Mouse (Mus musculus) heart, embryonic 10.5 days (tissue): ENCODE data around the gene Armc7. TPM values are rescaled to one million over a fixed set of nuclear protein-coding genes. Genes with fewer than 3 reads are reported as not detected.
A peak's percentile ranks its signal among the peaks of the same experiment; 100 is the strongest.
"Not testable (repeated sequence)": the region's sequence is repeated elsewhere in the genome, so short reads cannot be mapped to it uniquely, and the experiment has no call there.

ENCODE experiments used
- DNase-seq: peaks from one replicate; pipeline ENCODE4 v3.0.0-alpha.2; 2017; ENCODE audit warnings: low spot score
- H3K27ac ChIP-seq: fragments of 300-500 bp; sonication (generic); 2 replicates; pipeline ENCODE4 v1.5.1; 2016; ENCODE audit warnings: mild to moderate bottlenecking
- H3K27me3 ChIP-seq: fragments of 300-500 bp; sonication (generic); 2 replicates; pipeline ENCODE4 v1.6.1; 2016; ENCODE audit warnings: mild to moderate bottlenecking; ENCODE audit not compliant: poor library complexity, insufficient read depth, severe bottlenecking
- H3K36me3 ChIP-seq: fragments of 300-500 bp; sonication (generic); 2 replicates; pipeline ENCODE4 v1.6.1; 2016; ENCODE audit warnings: mild to moderate bottlenecking, moderate library complexity
- H3K4me1 ChIP-seq: fragments of 300-500 bp; sonication (generic); 2 replicates; pipeline ENCODE4 v1.6.1; 2016; ENCODE audit warnings: mild to moderate bottlenecking
- H3K4me3 ChIP-seq: fragments of 300-500 bp; sonication (generic); 2 replicates; pipeline ENCODE4 v1.5.1; 2016; ENCODE audit warnings: mild to moderate bottlenecking, moderate library complexity
- H3K9me3 ChIP-seq: fragments of 300-500 bp; sonication (generic); 2 replicates; pipeline ENCODE4 v1.6.1; 2016; ENCODE audit warnings: mild to moderate bottlenecking, moderate library complexity
- WGBS: fragments of 180-500 bp; shearing (Covaris S2); methylation state at CpG from one replicate; pipeline ENCODE4 v1.1.7; 2016; 5-methylcytosine and 5-hydroxymethylcytosine counted together
- microRNA-seq: library from miRNA; unstranded; fragments of <30 nt; microRNA quantifications from one replicate; pipeline ENCODE4, GENCODE M21; 2017
- polyA plus RNA-seq: library from polyadenylated mRNA; unstranded; fragments of >200 nt; fragmentation: Nextera tagmentation; extraction: Ambion mirVana; gene quantifications from 2 replicates; pipeline ENCODE4 v1.2.1, GENCODE M21; 2016

Armc7 gene
- polyA plus RNA-seq, 1 experiment from 2014 or later: 7.6 TPM

GRCm38 (mm10) chr11:115522238-115522637 is 46.8 kb downstream of the Armc7 start:
- peaks cover 4% of the 10 kb centered on the region; the same call in 1 of the 2 replicates for H3K4me1 ChIP-seq
- WGBS: 92% methylated on average over 2 of the region's 2 CpGs
- no peak overlapping the region for H3K4me3 ChIP-seq
- no peaks in the 10 kb centered on the region for H3K27me3 ChIP-seq
- H3K9me3 ChIP-seq: no peaks in the 10 kb centered on the region
- H3K27ac ChIP-seq: no peak overlapping the region
- peaks cover 47% of the 10 kb centered on the region for H3K36me3 ChIP-seq
- peak; percentile 61 for DNase-seq

DNA sequence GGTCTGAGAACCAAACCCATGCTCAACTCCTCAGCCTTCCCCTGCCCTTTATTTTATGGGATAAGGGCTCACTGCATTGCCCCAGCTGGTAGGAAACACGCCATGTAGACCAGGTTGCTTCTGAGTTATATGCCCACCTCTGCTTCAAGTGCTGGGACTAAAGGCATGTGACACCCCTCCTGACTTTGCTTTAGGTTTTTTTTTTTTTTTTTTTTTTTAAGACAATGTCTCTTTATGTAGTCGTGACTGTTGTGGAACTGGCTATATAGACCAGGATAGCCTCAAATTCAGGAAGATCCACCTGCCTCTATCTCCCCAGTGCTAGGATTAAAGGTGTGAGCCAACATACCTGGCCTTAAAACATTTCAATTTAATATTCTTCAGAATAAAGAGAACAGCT is 47.2 kb downstream of the Armc7 start:
- no peaks in the 10 kb centered on the region for H3K27me3 ChIP-seq
- H3K4me3 ChIP-seq: no peak overlapping the region
- WGBS: 80% methylated on average over 2 of the region's 2 CpGs
- peaks cover 52% of the 10 kb centered on the region for H3K36me3 ChIP-seq
- no peak overlapping the region for H3K27ac ChIP-seq
- H3K9me3 ChIP-seq: no peaks in the 10 kb centered on the region
- peaks cover 4% of the 10 kb centered on the region; the same call in 1 of the 2 replicates for H3K4me1 ChIP-seq
- DNase-seq: peak; percentile 48

- H3K27ac ChIP-seq, H3K4me3 ChIP-seq, H3K9me3 ChIP-seq, DNase-seq, H3K4me1 ChIP-seq, H3K27me3 ChIP-seq: not testable (repeated sequence)
- H3K36me3 ChIP-seq: peaks cover 82% of the 10 kb centered on the region
- WGBS: 86% methylated on average over 3 of the region's 3 CpGs
Measured at GRCm38 (mm10) chr11:115526446-115526845, 51.0 kb downstream of the Armc7 start.

DNA sequence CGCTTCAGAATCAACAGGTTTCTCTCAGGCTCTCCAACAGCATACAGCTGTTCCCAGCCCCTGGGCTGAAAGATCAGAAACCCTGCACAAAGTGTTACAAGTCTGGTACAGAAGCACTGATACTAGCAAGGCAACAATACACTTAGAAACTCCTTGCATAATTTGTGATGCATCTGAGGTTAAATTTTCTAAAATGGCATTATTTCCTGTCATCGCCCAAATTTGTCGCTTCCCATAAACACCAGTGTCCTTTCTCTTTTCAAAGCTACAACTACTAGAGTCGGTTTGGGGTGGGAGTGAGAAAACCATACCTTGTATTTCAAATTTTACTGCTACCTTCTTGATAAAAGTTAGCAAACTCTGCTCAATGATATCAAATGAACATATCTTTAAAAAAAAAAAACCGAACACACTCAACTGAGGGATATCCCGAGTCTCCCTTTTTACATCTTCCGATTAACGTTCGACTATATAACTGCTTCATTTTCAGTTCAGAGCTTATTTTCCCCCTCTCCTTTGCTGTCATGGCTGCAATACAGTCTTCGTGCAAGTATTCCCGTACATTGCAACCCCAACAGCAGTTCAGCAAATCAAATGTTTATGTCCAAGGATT is 59.4 kb downstream of the Armc7 start:
- DNase-seq: no peak
- peaks cover 40% of the 10 kb centered on the region for H3K36me3 ChIP-seq
- H3K27ac ChIP-seq: peak overlapping the region; percentile 97
- H3K4me1 ChIP-seq: peaks cover 16% of the 10 kb centered on the region
- no peaks in the 10 kb centered on the region for H3K27me3 ChIP-seq
- 7% methylated on average over 11 of the region's 11 CpGs for WGBS
- H3K9me3 ChIP-seq: no peaks in the 10 kb centered on the region
- H3K4me3 ChIP-seq: peak overlapping the region; percentile 99

GRCm38 (mm10) chr11:115535401-115536037 is 60.1 kb downstream of the Armc7 start:
- H3K4me3 ChIP-seq: peak overlapping the region; percentile 99
- peak overlapping the region; percentile 97 for H3K27ac ChIP-seq
- H3K9me3 ChIP-seq: no peaks in the 10 kb centered on the region
- DNase-seq: peak; percentile 85
- WGBS: under 1% methylated on average over 83 of the region's 84 CpGs
- peaks cover 16% of the 10 kb centered on the region for H3K4me1 ChIP-seq
- H3K27me3 ChIP-seq: no peaks in the 10 kb centered on the region
- peaks cover 33% of the 10 kb centered on the region for H3K36me3 ChIP-seq

- Histone ChIP-seq H3K27me3 (no peaks in the 10 kb centered on the region), H3K36me3 (peaks cover 31% of the 10 kb centered on the region), H3K4me1 (peaks cover 16% of the 10 kb centered on the region), H3K4me3 (peak within 1 kb of the TSS; percentile 99), H3K27ac (peak within 1 kb of the TSS; percentile 97), H3K9me3 (no peaks in the 10 kb centered on the region)
- DNase-seq: peak; percentile 96
- WGBS: 2% methylated on average over 64 of the region's 70 CpGs
Measured at GRCm38 (mm10) chr11:115536038-115536681, 60.7 kb downstream of the Armc7 start, which contains the start of gene Sumo2. Gene Sumo2, minus strand, starts transcription at chr11:115536276.

- H3K27me3 ChIP-seq: no peaks in the 10 kb centered on the region
- peak overlapping the region; percentile 99 for H3K4me3 ChIP-seq
- 84% methylated on average over 10 of the region's 10 CpGs for WGBS
- DNase-seq: no peak
- peaks cover 16% of the 10 kb centered on the region for H3K4me1 ChIP-seq
- H3K27ac ChIP-seq: peak overlapping the region; percentile 97
- peaks cover 23% of the 10 kb centered on the region for H3K36me3 ChIP-seq
- no peaks in the 10 kb centered on the region for H3K9me3 ChIP-seq
Measured at GRCm38 (mm10) chr11:115536856-115537568, 61.5 kb downstream of the Armc7 start.

- no peak overlapping the region for H3K4me3 ChIP-seq
- 67% methylated on average over 2 of the region's 2 CpGs for WGBS
- no peaks in the 10 kb centered on the region for H3K9me3 ChIP-seq
Measured at GRCm38 (mm10) chr11:115538045-115538444, 62.6 kb downstream of the Armc7 start.

More at GRCm38 (mm10) chr11:115538045-115538444, 62.6 kb downstream of the Armc7 start:
- Histone ChIP-seq H3K27me3 (no peaks in the 10 kb centered on the region), H3K4me1 (peaks cover 16% of the 10 kb centered on the region), H3K27ac (no peak overlapping the region), H3K36me3 (peaks cover 12% of the 10 kb centered on the region)
- no peak for DNase-seq

Small RNAs within 50 kb of the gene (microRNA-seq; reads per million reads assigned to microRNA genes)
- gene Mir3968: not detected

Other genes starting within 250 kb of the Armc7 start
- gene Grin2c, start 208.4 kb upstream of the Armc7 start, polyA plus RNA-seq: 0.23 and 0.65 TPM in 2 replicates
- 14.3 and 16.5 TPM in 2 replicates for gene Fdxr, start 198.6 kb upstream of the Armc7 start, polyA plus RNA-seq
- gene Fads6, start 178.0 kb upstream of the Armc7 start, polyA plus RNA-seq: 0.64 and 1.3 TPM in 2 replicates
- not detected in 2 replicates for gene Otop2, start 168.5 kb upstream of the Armc7 start, polyA plus RNA-seq
- gene Ush1g, start 153.6 kb upstream of the Armc7 start, polyA plus RNA-seq: 0.26 and 0.34 TPM in 2 replicates
- 0.05 TPM in 1 of 2 replicates, not detected in the other for gene Otop3, start 140.9 kb upstream of the Armc7 start, polyA plus RNA-seq
- gene Hid1, start 107.9 kb upstream of the Armc7 start, polyA plus RNA-seq: 5.5 and 8.6 TPM in 2 replicates
- 8.2 and 11.3 TPM in 2 replicates for gene Cdr2l, start 93.8 kb upstream of the Armc7 start, polyA plus RNA-seq
- gene Mrpl58, start 71.9 kb upstream of the Armc7 start, polyA plus RNA-seq: 184 and 202 TPM in 2 replicates
- 1,131 and 1,417 TPM in 2 replicates for gene Atp5h, start 55.7 kb upstream of the Armc7 start, polyA plus RNA-seq
- gene Kctd2, start 55.5 kb upstream of the Armc7 start, polyA plus RNA-seq: 12.3 and 13.3 TPM in 2 replicates
- 0.19 and 0.23 TPM in 2 replicates for gene Trim80, start 35.1 kb upstream of the Armc7 start, polyA plus RNA-seq
- 0.33 and 0.36 TPM in 2 replicates for gene Slc16a5, start 13.2 kb upstream of the Armc7 start, polyA plus RNA-seq
- 79.3 and 95.0 TPM in 2 replicates for gene Nt5c, start 16.2 kb downstream of the Armc7 start, polyA plus RNA-seq
- gene Jpt1, start 38.7 kb downstream of the Armc7 start, polyA plus RNA-seq: 451 and 471 TPM in 2 replicates
- 713 and 931 TPM in 2 replicates for gene Sumo2, start 60.6 kb downstream of the Armc7 start, polyA plus RNA-seq
- gene Nup85, start 88.8 kb downstream of the Armc7 start, polyA plus RNA-seq: 179 and 208 TPM in 2 replicates
- 105 and 108 TPM in 2 replicates for gene Mrps7, start 128.3 kb downstream of the Armc7 start, polyA plus RNA-seq
- 25.4 and 25.7 TPM in 2 replicates for gene Gga3, start 128.4 kb downstream of the Armc7 start, polyA plus RNA-seq
- gene Mif4gd, start 137.3 kb downstream of the Armc7 start, polyA plus RNA-seq: 19.6 and 22.7 TPM in 2 replicates
- gene Slc25a19, start 152.6 kb downstream of the Armc7 start, polyA plus RNA-seq: 33.5 and 45.5 TPM in 2 replicates
- gene Grb2, start 232.9 kb downstream of the Armc7 start, polyA plus RNA-seq: 78.4 and 107 TPM in 2 replicates